Mouse (Mus musculus) brain, adult 10 weeks (tissue): ENCODE results near the gene Olfr30. TPM values are rescaled to one million over a fixed set of nuclear protein-coding genes. Genes with fewer than 3 reads are reported as not detected.

Source experiments
- polyA plus RNA-seq: library from polyadenylated mRNA; stranded (reverse); fragments of 350-450 nt; fragmentation: Illumina TruSeq; extraction: RNeasy Lipid Tissue Mini Kit (QIAGEN cat#74804); gene quantifications from one replicate; pipeline ENCODE4 v1.2.3, GENCODE M21; 2015; ENCODE audit warnings: low read depth, low replicate concordance

Gene Olfr30
- not detected for polyA plus RNA-seq

DNA sequence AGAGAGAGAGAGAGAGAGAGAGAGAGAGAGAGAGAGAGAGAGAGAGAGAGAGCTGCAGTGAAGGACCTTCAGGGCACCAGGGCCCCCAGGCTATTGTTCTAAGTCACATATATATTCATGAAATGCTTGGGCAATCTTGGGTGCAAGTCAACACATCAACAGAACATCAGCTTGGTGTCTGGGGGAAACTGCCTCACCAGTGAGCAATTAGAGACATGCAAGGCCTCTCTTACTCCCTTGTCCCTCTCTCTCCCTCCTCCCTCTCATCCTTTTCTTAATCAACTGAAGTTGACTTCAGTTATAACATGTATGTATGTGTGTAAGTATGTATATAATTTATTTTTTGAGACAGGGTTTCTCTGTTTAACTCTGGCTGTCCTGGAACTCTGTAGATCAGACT is at the start of gene Olfr30:
Gene Olfr30, minus strand, starts transcription at position 101 of the 400 bp plus-strand sequence.

DNA sequence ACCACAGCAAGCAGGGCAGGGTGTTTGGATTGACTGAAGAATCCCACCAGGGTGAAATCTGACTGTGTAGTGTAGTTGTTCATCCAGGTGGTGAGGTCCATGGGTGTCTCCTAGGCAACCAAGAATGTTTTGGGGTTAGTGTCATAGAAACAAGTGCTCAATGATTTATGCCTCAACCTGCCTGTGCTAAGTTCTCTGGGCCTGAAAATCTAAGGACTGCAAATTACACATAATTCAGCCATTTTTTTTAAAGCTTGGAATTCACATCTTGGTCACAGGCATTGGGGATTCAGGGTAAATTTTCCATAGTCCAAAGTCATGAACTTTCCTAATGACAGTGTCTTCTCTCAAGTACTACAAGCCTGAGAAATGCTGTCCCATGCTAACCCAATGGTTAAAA is 40.4 kb upstream of the Olfr30 start, which contains the start of gene Olfr331:
Gene Olfr331, minus strand, starts transcription at position 101 of the 400 bp plus-strand sequence.

DNA sequence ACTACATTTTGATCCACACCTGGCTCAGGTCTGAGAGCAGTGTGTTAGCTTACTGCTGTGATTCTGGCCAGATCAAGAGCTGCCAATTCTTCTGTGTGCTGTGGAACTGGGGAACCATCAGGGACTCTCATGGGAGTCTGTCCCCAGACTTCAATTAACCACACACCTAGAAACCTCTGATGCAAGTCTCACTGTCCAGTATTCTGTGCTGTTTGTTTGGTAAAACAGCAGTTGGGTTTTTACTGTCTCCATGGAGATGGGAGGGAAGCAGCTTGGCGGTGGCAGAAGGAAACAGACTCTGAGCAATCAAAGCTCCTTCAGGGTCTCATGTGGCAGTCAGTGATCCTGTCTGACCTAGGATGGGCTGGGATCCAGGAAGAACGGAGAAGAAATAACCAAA is 30.4 kb upstream of the Olfr30 start, which contains the start of gene Olfr332:
Gene Olfr332, minus strand, starts transcription at position 101 of the 400 bp plus-strand sequence.

DNA sequence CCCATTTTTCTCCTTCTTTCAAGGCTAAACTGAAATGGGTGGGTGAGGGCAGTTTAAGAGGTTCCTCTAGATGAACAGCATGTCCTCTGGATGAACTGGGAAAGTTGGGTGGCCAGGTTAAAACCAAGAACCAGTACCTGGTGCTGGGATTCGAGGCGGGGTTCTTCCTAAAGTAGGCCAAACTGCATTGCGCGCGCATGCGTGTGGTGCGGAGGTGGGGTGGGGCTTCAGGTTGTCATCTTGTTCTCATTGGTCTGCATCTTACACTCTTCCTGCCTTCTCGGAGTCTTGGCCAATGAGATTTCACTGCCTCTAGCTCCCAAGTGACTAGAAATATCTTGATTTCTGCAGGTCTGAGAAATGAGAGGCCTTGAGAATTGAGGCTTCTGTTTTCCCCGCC is 9.3 kb downstream of the Olfr30 start, which contains the start of gene Lypd9:
Gene Lypd9, minus strand, starts transcription at position 165 of the 400 bp plus-strand sequence.

DNA sequence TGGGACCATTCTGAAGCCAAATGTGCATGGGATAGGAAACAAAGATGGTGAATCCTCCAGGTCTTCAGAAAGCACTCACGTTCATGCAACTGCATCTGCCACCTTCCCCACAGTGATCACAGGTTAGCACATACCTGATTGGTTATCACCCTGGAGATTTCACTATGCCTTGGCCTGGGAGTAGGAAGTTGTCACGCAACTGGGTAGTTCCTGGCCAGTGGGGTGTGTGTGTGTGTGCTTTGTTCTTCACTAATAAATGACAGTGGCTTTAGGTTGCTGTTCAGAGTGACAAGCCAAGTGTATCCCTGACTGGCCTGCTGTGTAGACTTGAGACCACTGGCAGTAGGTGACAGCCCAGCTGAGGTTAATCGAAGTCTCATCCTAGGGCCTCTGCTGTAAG is 29.8 kb downstream of the Olfr30 start, which contains the start of gene Gm12253:
Gene Gm12253, plus strand, starts transcription at position 301 of the 400 bp plus-strand sequence.

DNA sequence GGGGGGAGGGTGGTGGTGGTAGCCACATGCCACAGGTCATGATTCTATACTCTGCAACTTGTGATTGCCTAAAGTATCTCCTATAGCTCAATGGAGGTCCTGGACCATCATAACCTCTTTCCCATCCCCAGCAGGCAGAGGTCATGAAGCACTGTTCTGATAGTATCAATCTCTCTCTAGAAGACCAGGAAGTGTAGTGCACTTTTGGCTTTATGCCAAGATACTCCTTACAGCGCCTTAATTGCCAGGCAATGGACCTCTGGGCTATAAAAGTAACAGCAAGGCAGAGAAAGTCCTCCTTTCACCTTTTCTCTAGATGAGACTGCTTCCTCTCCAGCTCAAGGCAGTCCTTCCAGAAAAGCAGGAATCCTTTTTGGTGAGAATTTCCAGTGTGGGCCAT is 41.3 kb downstream of the Olfr30 start, which contains the start of gene 1810065E05Rik:
Gene 1810065E05Rik, plus strand, starts transcription at position 297 of the 400 bp plus-strand sequence.

Other genes starting within 250 kb of the Olfr30 start
- not detected for gene 4930438A08Rik, start 187.5 kb downstream of the Olfr30 start, polyA plus RNA-seq
- gene Zfp692, start 155.2 kb downstream of the Olfr30 start, polyA plus RNA-seq, result 26.8 TPM
- 35.8 TPM for gene Zfp672, start 131.9 kb downstream of the Olfr30 start, polyA plus RNA-seq
- gene Sh3bp5l, start 131.5 kb downstream of the Olfr30 start, polyA plus RNA-seq, result 37.3 TPM
- not detected for gene Lypd8, start 83.2 kb downstream of the Olfr30 start, polyA plus RNA-seq
- gene 1810065E05Rik, start 41.2 kb downstream of the Olfr30 start, polyA plus RNA-seq, result not detected
- not detected for gene Gm12253, start 29.7 kb downstream of the Olfr30 start, polyA plus RNA-seq
- gene Lypd9, start 9.3 kb downstream of the Olfr30 start, polyA plus RNA-seq, result not detected
- gene Olfr332, start 30.3 kb upstream of the Olfr30 start, polyA plus RNA-seq, result not detected
- gene Olfr331, start 40.3 kb upstream of the Olfr30 start, polyA plus RNA-seq, result not detected
- not detected for gene Olfr330, start 72.6 kb upstream of the Olfr30 start, polyA plus RNA-seq
- not detected for gene Olfr329-ps, start 84.2 kb upstream of the Olfr30 start, polyA plus RNA-seq
- gene Olfr328, start 93.4 kb upstream of the Olfr30 start, polyA plus RNA-seq, result not detected
- gene Olfr224, start 108.3 kb upstream of the Olfr30 start, polyA plus RNA-seq, result not detected
- not detected for gene Olfr325, start 115.5 kb upstream of the Olfr30 start, polyA plus RNA-seq
- not detected for gene Olfr324, start 132.8 kb upstream of the Olfr30 start, polyA plus RNA-seq
- not detected for gene 2210407C18Rik, start 153.8 kb upstream of the Olfr30 start, polyA plus RNA-seq
- not detected for gene Olfr323, start 168.2 kb upstream of the Olfr30 start, polyA plus RNA-seq
- gene Trim58, start 178.2 kb upstream of the Olfr30 start, polyA plus RNA-seq, result not detected
- gene Olfr322, start 196.5 kb upstream of the Olfr30 start, polyA plus RNA-seq, result not detected
- not detected for gene Olfr320, start 218.8 kb upstream of the Olfr30 start, polyA plus RNA-seq
- gene Olfr319, start 236.9 kb upstream of the Olfr30 start, polyA plus RNA-seq, result not detected